Mouse (Mus musculus): ENCODE results near the gene P4ha1.
"Not testable (repeated sequence)": the region's sequence is repeated elsewhere in the genome, so short reads cannot be mapped to it uniquely, and the experiment has no call there.

- not testable (repeated sequence) for TF ChIP-seq TAL1, GATA1 (IDR thresholded peaks at IDR 0.05; ENCODE audit: low read length)
Measured at GRCm38 (mm10) chr10:59302671-59303070, 20.4 kb upstream of the P4ha1 start.

All from erythroblast, embryonic 14.5 days (primary cell).